Mouse (Mus musculus) subcutaneous adipose tissue, adult 2 months (tissue): Measurements from ENCODE around the gene Kif3b. TPM values are rescaled to one million over a fixed set of nuclear protein-coding genes. Genes with fewer than 3 reads are reported as not detected.

Experiments
- polyA plus RNA-seq: library from polyadenylated mRNA; depleted of rRNA; stranded (reverse); fragments of >200 nt; gene quantifications from 2 replicates; pipeline ENCODE4 v1.2.3, GENCODE M21; 2012; ENCODE audit warnings: low replicate concordance; rRNA removed

Kif3b gene
- polyA plus RNA-seq: 12.2 and 12.5 TPM in 2 replicates

DNA sequence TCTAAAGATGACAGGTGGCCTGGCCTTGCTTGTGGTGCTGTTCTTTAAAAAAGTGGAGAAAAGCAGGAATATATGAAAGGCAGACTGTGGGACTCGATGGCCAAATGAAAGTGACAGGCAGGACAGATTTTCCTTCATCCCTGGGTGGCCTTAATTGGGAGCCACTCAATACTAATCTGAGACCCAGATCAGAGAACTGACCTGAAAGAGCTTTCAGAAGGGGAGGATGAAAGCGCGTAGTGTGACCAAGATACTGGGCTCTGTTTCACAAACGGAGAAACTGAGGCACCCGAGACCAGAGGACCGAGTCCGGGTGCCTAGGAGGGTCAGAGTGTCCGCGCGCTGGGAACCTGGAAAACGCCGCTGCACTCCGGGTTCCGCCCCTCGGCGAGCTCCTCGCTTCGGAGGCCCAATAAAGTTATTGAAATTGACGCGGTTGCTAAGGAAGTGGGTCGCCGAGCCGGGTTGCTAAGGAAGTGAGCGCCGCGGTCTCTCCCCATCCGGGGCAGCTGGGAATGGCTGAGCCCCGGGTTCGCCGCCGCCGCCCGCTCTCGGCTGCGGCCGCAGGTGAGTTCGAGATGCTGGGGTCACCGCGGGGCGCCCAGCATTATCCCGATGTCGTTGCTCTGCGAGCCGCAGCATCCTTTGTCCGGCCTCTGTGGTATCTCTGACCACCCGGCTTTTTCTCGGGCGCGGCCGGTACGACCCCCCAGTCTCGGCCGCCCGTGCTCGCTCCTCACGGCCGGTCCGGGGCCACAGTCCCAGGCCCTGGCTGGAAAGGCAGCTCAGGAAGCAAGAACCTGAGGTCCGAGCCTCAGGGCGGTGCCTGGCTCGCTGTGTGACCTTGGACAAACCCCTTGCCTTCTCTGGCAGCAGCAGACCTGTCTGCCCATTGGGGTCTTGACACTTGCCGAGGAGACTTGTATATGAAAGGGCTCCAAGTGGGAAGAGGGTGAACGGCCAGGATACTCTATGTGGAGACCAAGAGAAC, at the start of gene Kif3b:
Kif3b (plus strand) TSS at position 476 of the 991 bp plus-strand sequence.

DNA sequence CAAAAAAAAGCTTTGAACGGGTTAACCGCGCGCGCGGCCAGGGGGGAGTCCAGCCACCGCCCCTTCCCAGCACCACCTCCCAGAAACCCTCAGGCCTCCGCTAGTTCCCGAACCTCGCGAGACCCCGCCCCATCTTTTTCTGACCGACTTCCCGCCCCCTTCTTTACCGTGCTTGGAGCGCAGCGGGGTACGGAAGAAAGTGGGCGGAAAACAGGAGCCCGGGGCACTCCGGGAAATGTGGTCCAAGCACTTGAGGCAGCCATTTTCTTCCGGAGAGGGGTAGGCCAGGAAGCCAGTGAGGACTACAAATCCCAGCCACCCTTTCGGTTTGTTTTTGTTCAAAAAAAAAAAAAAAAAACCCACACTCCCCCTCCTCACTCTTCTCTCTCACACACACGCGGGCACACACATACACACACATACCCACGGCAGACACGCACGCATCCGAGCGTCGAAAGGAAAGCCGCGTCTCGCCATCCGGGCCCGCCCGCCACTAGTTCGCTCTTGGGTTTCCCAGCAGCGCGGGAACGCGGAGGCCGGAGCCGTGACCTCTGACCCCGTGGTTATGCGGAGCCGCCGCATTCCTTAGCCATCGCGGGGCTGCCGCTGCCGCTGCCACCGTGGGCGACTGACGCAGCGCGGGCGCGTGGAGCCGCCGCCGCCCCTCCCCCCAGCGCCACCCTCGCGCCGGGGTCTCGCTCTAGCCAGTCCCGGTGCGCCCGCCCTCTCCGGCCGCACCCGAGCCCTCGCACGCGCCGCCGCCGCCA, 54.4 kb downstream of the Kif3b start, which contains the start of gene Asxl1:
Asxl1 (plus strand) TSS at position 376 of the 767 bp plus-strand sequence.

Other genes with a start within 250 kb of the Kif3b start
- gene Ccm2l, start 225.5 kb upstream of the Kif3b start, polyA plus RNA-seq: 30.7 and 85.0 TPM in 2 replicates
- gene Hck, start 182.9 kb upstream of the Kif3b start, polyA plus RNA-seq: 5.2 and 15.0 TPM in 2 replicates
- 60.6 and 80.1 TPM in 2 replicates for gene Tm9sf4, start 130.1 kb upstream of the Kif3b start, polyA plus RNA-seq
- 4.4 and 17.5 TPM in 2 replicates for gene Tspyl3, start 66.0 kb upstream of the Kif3b start, polyA plus RNA-seq
- gene Plagl2, start 50.0 kb upstream of the Kif3b start, polyA plus RNA-seq: 3.2 and 11.0 TPM in 2 replicates
- gene Pofut1, start 49.9 kb upstream of the Kif3b start, polyA plus RNA-seq: 51.1 and 52.1 TPM in 2 replicates
- 11.1 and 19.4 TPM in 2 replicates for gene Asxl1, start 54.4 kb downstream of the Kif3b start, polyA plus RNA-seq
- gene 4930404H24Rik, start 201.4 kb downstream of the Kif3b start, polyA plus RNA-seq: not detected in 2 replicates
- gene Nol4l, start 238.6 kb downstream of the Kif3b start, polyA plus RNA-seq: 6.7 and 11.1 TPM in 2 replicates